Mouse (Mus musculus) frontal cortex, postnatal 25 days (tissue): ENCODE data around the gene Mesp2.
"Not testable (repeated sequence)": the region's sequence is repeated elsewhere in the genome, so short reads cannot be mapped to it uniquely, and the experiment has no call there.

Experiments used
- DNase-seq, 2 experiments: peaks; one replicate each; pipeline ENCODE4 v3.0.0; 2022; ENCODE audit warnings: low spot score in 2 of 2

Mesp2 gene

GRCm38 (mm10) chr7:79810611-79811506, at the start of gene Mesp2:
Mesp2 (plus strand) TSS chr7:79810727.
- peak; percentile 42 to 53 for DNase-seq

GRCm38 (mm10) chr7:79761124-79761876, 49.2 kb upstream of the Mesp2 start:
- no peak for DNase-seq

GRCm38 (mm10) chr7:79762106-79762505, 48.4 kb upstream of the Mesp2 start:
- no peak for DNase-seq

- DNase-seq, result no peak
Measured at GRCm38 (mm10) chr7:79765991-79766390, 44.5 kb upstream of the Mesp2 start.

- no peak for DNase-seq
Measured at GRCm38 (mm10) chr7:79769664-79770063, 40.9 kb upstream of the Mesp2 start.

- DNase-seq, result no peak
Measured at GRCm38 (mm10) chr7:79771561-79772512, 38.7 kb upstream of the Mesp2 start.

GRCm38 (mm10) chr7:79780647-79781626, 29.6 kb upstream of the Mesp2 start:
- DNase-seq, result peak; percentile 59 to 70

- DNase-seq, result no peak
Measured at GRCm38 (mm10) chr7:79781826-79782515, 28.6 kb upstream of the Mesp2 start.

GRCm38 (mm10) chr7:79782516-79782855, 28.0 kb upstream of the Mesp2 start:
- DNase-seq, result no peak

- DNase-seq, result peak; percentile 42 to 62
Measured at GRCm38 (mm10) chr7:79786295-79786694, 24.2 kb upstream of the Mesp2 start.

- not testable (repeated sequence) for DNase-seq
Measured at GRCm38 (mm10) chr7:79789812-79790211, 20.7 kb upstream of the Mesp2 start.

GRCm38 (mm10) chr7:79792635-79793421, 17.7 kb upstream of the Mesp2 start:
- DNase-seq, result no peak

GRCm38 (mm10) chr7:79793688-79794087, 16.8 kb upstream of the Mesp2 start, which contains the start of gene Mesp1:
Mesp1 (minus strand) TSS chr7:79793788.
- DNase-seq, result no peak

GRCm38 (mm10) chr7:79798606-79799005, 11.9 kb upstream of the Mesp2 start:
- no peak for DNase-seq

- DNase-seq, result peak; percentile 78 to 83
Measured at GRCm38 (mm10) chr7:79799048-79799447, 11.5 kb upstream of the Mesp2 start.

GRCm38 (mm10) chr7:79799506-79799905, 11.0 kb upstream of the Mesp2 start:
- no peak for DNase-seq

- no peak for DNase-seq
Measured at GRCm38 (mm10) chr7:79800336-79800735, 10.2 kb upstream of the Mesp2 start.

- no peak for DNase-seq
Measured at GRCm38 (mm10) chr7:79801391-79801790, 9.1 kb upstream of the Mesp2 start.

- DNase-seq, result no peak
Measured at GRCm38 (mm10) chr7:79802037-79802436, 8.5 kb upstream of the Mesp2 start.
